Mouse (Mus musculus) heart, embryonic 11.5 days (tissue): ENCODE data around the gene Ak8. TPM values are rescaled to one million over a fixed set of nuclear protein-coding genes. Genes with fewer than 3 reads are reported as not detected.

Experiments
- ATAC-seq: fragments of 200-750 bp; cut with Nextera tagmentation; replicated peaks from 2 replicates; pipeline ENCODE4 v1.8.0; 2017; ENCODE audit warnings: moderate library complexity; ENCODE audit not compliant: insufficient number of reproducible peaks, low FRiP score, low TSS enrichment
- H3K27ac ChIP-seq: fragments of 300-500 bp; sonication (generic); 2 replicates; pipeline ENCODE4 v1.5.1; 2014; ENCODE audit warnings: mild to moderate bottlenecking, low read depth, low read length
- H3K27me3 ChIP-seq: fragments of 300-500 bp; sonication (generic); 2 replicates; pipeline ENCODE4 v1.6.1; 2014; ENCODE audit warnings: mild to moderate bottlenecking, low read length, mixed read lengths; ENCODE audit not compliant: control insufficient read depth, insufficient read depth
- H3K36me3 ChIP-seq: fragments of 300-500 bp; sonication (generic); 2 replicates; pipeline ENCODE4 v1.6.1; 2014; ENCODE audit warnings: mild to moderate bottlenecking, low read length, moderate library complexity, mixed read lengths; ENCODE audit not compliant: control insufficient read depth, insufficient read depth
- H3K4me1 ChIP-seq: fragments of 300-500 bp; sonication (generic); 2 replicates; pipeline ENCODE4 v1.6.1; 2014; ENCODE audit warnings: low read length; ENCODE audit not compliant: control insufficient read depth, insufficient read depth
- H3K4me2 ChIP-seq: fragments of 300-500 bp; sonication (generic); 2 replicates; pipeline ENCODE4 v1.6.1; 2014; ENCODE audit warnings: mild to moderate bottlenecking, moderate library complexity
- H3K4me3 ChIP-seq: fragments of 300-500 bp; sonication (generic); 2 replicates; pipeline ENCODE4 v1.5.1; 2014; ENCODE audit warnings: low read depth, low read length
- H3K9ac ChIP-seq: fragments of 300-500 bp; sonication (generic); 2 replicates; pipeline ENCODE4 v1.6.1; 2014; ENCODE audit warnings: mild to moderate bottlenecking, low read depth, low read length, moderate library complexity
- H3K9me3 ChIP-seq: fragments of 300-500 bp; sonication (generic); replicated peaks from 2 replicates; pipeline ENCODE4 v1.6.1; 2016; ENCODE audit warnings: low read length; ENCODE audit not compliant: control insufficient read depth
- WGBS: fragments of 180-500 bp; shearing (Covaris S2); extraction: QIAGEN DNeasy Blood & Tissue Kit; methylation state at CpG from one replicate; pipeline ENCODE4 v1.1.7; 2014; ENCODE audit not compliant: insufficient replicate concordance; 5-methylcytosine and 5-hydroxymethylcytosine counted together
- polyA plus RNA-seq: library from polyadenylated mRNA; unstranded; fragments of >200 nt; fragmentation: Nextera tagmentation; extraction: Ambion mirVana; gene quantifications from 2 replicates; pipeline ENCODE4 v1.2.1, GENCODE M21; 2014

The Ak8 gene
- polyA plus RNA-seq, 1 experiment from 2014 or later, result 1.2 TPM

- H3K4me3 ChIP-seq, result no peak overlapping the region
- ATAC-seq, result 0 out of 2 replicates have a peak, but pooled peaks have one; percentile 65
- no peaks in the 10 kb centered on the region for H3K27me3 ChIP-seq
- peak overlapping the region; percentile 38 for H3K4me2 ChIP-seq
- H3K9me3 ChIP-seq, result no peaks in the 10 kb centered on the region
- 22% methylated on average over 5 of the region's 6 CpGs for WGBS
- no peaks in the 10 kb centered on the region; the same call in none of the 2 replicates for H3K4me1 ChIP-seq
- H3K36me3 ChIP-seq, result no peaks in the 10 kb centered on the region
- H3K27ac ChIP-seq, result peak overlapping the region; percentile 62; the same call in 1 of the 2 replicates
- H3K9ac ChIP-seq, result no peak overlapping the region
These were observed 93.1 kb downstream of the Ak8 start for GRCm38 (mm10) chr2:28792931-28793610.

- Histone ChIP-seq H3K27ac (no peak overlapping the region), H3K9me3 (no peaks in the 10 kb centered on the region), H3K4me1 (no peaks in the 10 kb centered on the region; the same call in none of the 2 replicates), H3K9ac (no peak overlapping the region), H3K4me3 (no peak overlapping the region), H3K36me3 (no peaks in the 10 kb centered on the region), H3K4me2 (no peak overlapping the region), H3K27me3 (no peaks in the 10 kb centered on the region)
- no peak for ATAC-seq
- 73% methylated on average over 5 of the region's 5 CpGs for WGBS
These were observed 94.7 kb downstream of the Ak8 start for GRCm38 (mm10) chr2:28794623-28795022.

- no peak for ATAC-seq
- Histone ChIP-seq H3K36me3 (no peaks in the 10 kb centered on the region), H3K27ac (no peak overlapping the region), H3K9me3 (no peaks in the 10 kb centered on the region), H3K4me3 (no peak overlapping the region), H3K9ac (no peak overlapping the region), H3K4me1 (no peaks in the 10 kb centered on the region; the same call in none of the 2 replicates), H3K27me3 (no peaks in the 10 kb centered on the region), H3K4me2 (no peak overlapping the region)
- 59% methylated on average over 8 of the region's 8 CpGs for WGBS
These were observed 96.3 kb downstream of the Ak8 start for GRCm38 (mm10) chr2:28796298-28796697.

- Histone ChIP-seq H3K9me3 (no peaks in the 10 kb centered on the region), H3K36me3 (no peaks in the 10 kb centered on the region), H3K27ac (peak overlapping the region; percentile 46; the same call in 1 of the 2 replicates), H3K9ac (no peak overlapping the region), H3K4me1 (peaks cover 4% of the 10 kb centered on the region), H3K4me2 (no peak overlapping the region), H3K27me3 (no peaks in the 10 kb centered on the region), H3K4me3 (no peak overlapping the region)
- no peak for ATAC-seq
- 52% methylated on average over 18 of the region's 18 CpGs for WGBS
These were observed 97.6 kb downstream of the Ak8 start for GRCm38 (mm10) chr2:28797490-28798106.

GRCm38 (mm10) chr2:28798390-28798789 lies 98.4 kb downstream of the Ak8 start:
- WGBS, result 33% methylated on average over 3 of the region's 3 CpGs
- H3K9me3 ChIP-seq, result no peaks in the 10 kb centered on the region
- H3K4me1 ChIP-seq, result peaks cover 4% of the 10 kb centered on the region
- no peaks in the 10 kb centered on the region for H3K27me3 ChIP-seq
- ATAC-seq, result no peak
- no peaks in the 10 kb centered on the region for H3K36me3 ChIP-seq
- no peak overlapping the region for H3K4me2 ChIP-seq
- H3K27ac ChIP-seq, result peak overlapping the region; percentile 46
- no peak overlapping the region for H3K9ac ChIP-seq
- H3K4me3 ChIP-seq, result no peak overlapping the region

GRCm38 (mm10) chr2:28799575-28799974 lies 99.6 kb downstream of the Ak8 start:
- Histone ChIP-seq H3K9me3 (no peaks in the 10 kb centered on the region), H3K4me1 (peaks cover 4% of the 10 kb centered on the region), H3K27me3 (no peaks in the 10 kb centered on the region), H3K9ac (no peak overlapping the region), H3K4me2 (no peak overlapping the region), H3K36me3 (no peaks in the 10 kb centered on the region), H3K4me3 (no peak overlapping the region), H3K27ac (no peak overlapping the region)
- ATAC-seq, result no peak
- WGBS, result 63% methylated on average over 2 of the region's 2 CpGs

GRCm38 (mm10) chr2:28803406-28803805 lies 103.4 kb downstream of the Ak8 start:
- 87% methylated on average over 7 of the region's 7 CpGs for WGBS
- Histone ChIP-seq H3K27ac (no peak overlapping the region), H3K4me1 (peaks cover 4% of the 10 kb centered on the region; the same call in 1 of the 2 replicates), H3K4me2 (no peak overlapping the region), H3K27me3 (no peaks in the 10 kb centered on the region), H3K9me3 (no peaks in the 10 kb centered on the region), H3K4me3 (no peak overlapping the region), H3K9ac (no peak overlapping the region), H3K36me3 (no peaks in the 10 kb centered on the region)
- no peak for ATAC-seq

- Histone ChIP-seq H3K9ac (no peak overlapping the region), H3K36me3 (no peaks in the 10 kb centered on the region), H3K27ac (no peak overlapping the region), H3K9me3 (no peaks in the 10 kb centered on the region), H3K27me3 (no peaks in the 10 kb centered on the region; the same call in 1 of the 2 replicates), H3K4me3 (no peak overlapping the region), H3K4me2 (no peak overlapping the region), H3K4me1 (no peaks in the 10 kb centered on the region)
- 64% methylated on average over 6 of the region's 6 CpGs for WGBS
- ATAC-seq, result no peak
These were observed 108.9 kb downstream of the Ak8 start for GRCm38 (mm10) chr2:28808841-28809240.
